Mouse (Mus musculus): Measurements from ENCODE around the gene 2310034G01Rik. TPM values are rescaled to one million over a fixed set of nuclear protein-coding genes. Genes with fewer than 3 reads are reported as not detected.

The 2310034G01Rik gene
- polyA plus RNA-seq, 1 experiment from 2014 or later = 2.4 TPM

- no peak for ATAC-seq (ENCODE audit: low FRiP score)
- Histone ChIP-seq H3K4me2 (no peak overlapping the region), H3K27ac (replicated peaks) (no peak overlapping the region), H3K4me3 (replicated peaks) (no peak overlapping the region), H3K4me1 (peaks cover 34% of the 10 kb centered on the region), H3K36me3 (peaks cover 17% of the 10 kb centered on the region), H3K9me3 (replicated peaks) (no peaks in the 10 kb centered on the region), H3K9ac (replicated peaks) (no peak overlapping the region), H3K27me3 (replicated peaks) (no peaks in the 10 kb centered on the region)
- 91% methylated on average over 5 of the region's 5 CpGs for WGBS
Measured at GRCm38 (mm10) chr19:46389872-46390271, 39.8 kb upstream of the 2310034G01Rik start.

- 89% methylated on average over 9 of the region's 9 CpGs for WGBS
- no peaks in the 10 kb centered on the region for H3K27me3 ChIP-seq (replicated peaks)
- H3K27ac ChIP-seq (replicated peaks) = no peak overlapping the region
- H3K9me3 ChIP-seq (replicated peaks) = no peaks in the 10 kb centered on the region
- no peak overlapping the region for H3K4me3 ChIP-seq (replicated peaks)
- H3K9ac ChIP-seq (replicated peaks) = no peak overlapping the region
- peaks cover 87% of the 10 kb centered on the region for H3K36me3 ChIP-seq
- H3K4me2 ChIP-seq = no peak overlapping the region
- no peak for ATAC-seq (ENCODE audit: low FRiP score)
- H3K4me1 ChIP-seq = no peaks in the 10 kb centered on the region
Measured at GRCm38 (mm10) chr19:46382275-46382674, 32.2 kb upstream of the 2310034G01Rik start.

GRCm38 (mm10) chr19:46375891-46376290 is 25.8 kb upstream of the 2310034G01Rik start:
- Histone ChIP-seq H3K9me3 (replicated peaks) (no peaks in the 10 kb centered on the region), H3K4me1 (peaks cover 8% of the 10 kb centered on the region), H3K27me3 (replicated peaks) (no peaks in the 10 kb centered on the region), H3K4me3 (replicated peaks) (no peak overlapping the region), H3K36me3 (peaks cover 50% of the 10 kb centered on the region), H3K27ac (replicated peaks) (no peak overlapping the region), H3K4me2 (no peak overlapping the region), H3K9ac (replicated peaks) (no peak overlapping the region)
- 64% methylated on average over 4 of the region's 4 CpGs for WGBS
- ATAC-seq (ENCODE audit: low FRiP score) = no peak

GRCm38 (mm10) chr19:46375489-46375888 is 25.4 kb upstream of the 2310034G01Rik start:
- WGBS = 54% methylated on average over 5 of the region's 5 CpGs
- no peak overlapping the region for H3K4me3 ChIP-seq (replicated peaks)
- H3K4me1 ChIP-seq = peaks cover 8% of the 10 kb centered on the region
- peaks cover 46% of the 10 kb centered on the region for H3K36me3 ChIP-seq
- no peak overlapping the region for H3K9ac ChIP-seq (replicated peaks)
- H3K9me3 ChIP-seq (replicated peaks) = no peaks in the 10 kb centered on the region
- H3K27me3 ChIP-seq (replicated peaks) = no peaks in the 10 kb centered on the region
- H3K4me2 ChIP-seq = no peak overlapping the region
- ATAC-seq (ENCODE audit: low FRiP score) = no peak
- H3K27ac ChIP-seq (replicated peaks) = peak overlapping the region; percentile 25; the same call in 1 of the 2 replicates

- no peak for ATAC-seq (ENCODE audit: low FRiP score)
- WGBS = 55% methylated on average over 21 of the region's 21 CpGs
Measured at GRCm38 (mm10) chr19:46374477-46375088, 24.5 kb upstream of the 2310034G01Rik start.

GRCm38 (mm10) chr19:46369204-46369603 is 19.1 kb upstream of the 2310034G01Rik start:
- no peak overlapping the region for H3K4me2 ChIP-seq
- no peak overlapping the region for H3K4me3 ChIP-seq (replicated peaks)
- no peak overlapping the region for H3K27ac ChIP-seq (replicated peaks)
- ATAC-seq (ENCODE audit: low FRiP score) = 0 out of 2 replicates have a peak, but pooled peaks have one; percentile 46
- no peak overlapping the region for H3K9ac ChIP-seq (replicated peaks)
- 34% methylated on average over 4 of the region's 4 CpGs for WGBS
- H3K27me3 ChIP-seq (replicated peaks) = no peaks in the 10 kb centered on the region
- 0 out of 2 replicates have a peak, but pooled peaks cover 4% of the 10 kb centered on the region for H3K36me3 ChIP-seq
- H3K4me1 ChIP-seq = no peaks in the 10 kb centered on the region
- no peaks in the 10 kb centered on the region for H3K9me3 ChIP-seq (replicated peaks)

More at GRCm38 (mm10) chr19:46374477-46375088, 24.5 kb upstream of the 2310034G01Rik start:
- H3K36me3 ChIP-seq = peaks cover 37% of the 10 kb centered on the region
- peaks cover 8% of the 10 kb centered on the region for H3K4me1 ChIP-seq
- no peak overlapping the region for H3K4me2 ChIP-seq
- no peak overlapping the region for H3K4me3 ChIP-seq (replicated peaks)
- H3K27me3 ChIP-seq (replicated peaks) = no peaks in the 10 kb centered on the region
- H3K9ac ChIP-seq (replicated peaks) = no peak overlapping the region
- H3K27ac ChIP-seq (replicated peaks) = peak overlapping the region; percentile 37; the same call in 1 of the 2 replicates
- no peaks in the 10 kb centered on the region for H3K9me3 ChIP-seq (replicated peaks)

- WGBS = 87% methylated on average over 23 of the region's 23 CpGs
- H3K4me3 ChIP-seq (replicated peaks) = no peak overlapping the region
- ATAC-seq (ENCODE audit: low FRiP score) = no peak
- H3K9ac ChIP-seq (replicated peaks) = no peak overlapping the region
- no peak overlapping the region for H3K4me2 ChIP-seq
- H3K27me3 ChIP-seq (replicated peaks) = no peaks in the 10 kb centered on the region
- no peaks in the 10 kb centered on the region for H3K9me3 ChIP-seq (replicated peaks)
- 0 out of 2 replicates have a peak, but pooled peaks cover 4% of the 10 kb centered on the region for H3K36me3 ChIP-seq
- H3K4me1 ChIP-seq = no peaks in the 10 kb centered on the region
- no peak overlapping the region for H3K27ac ChIP-seq (replicated peaks)
Measured at GRCm38 (mm10) chr19:46367798-46368590, 17.9 kb upstream of the 2310034G01Rik start.

GRCm38 (mm10) chr19:46363294-46364009 is 13.3 kb upstream of the 2310034G01Rik start:
- H3K27me3 ChIP-seq (replicated peaks) = 0 out of 2 replicates have a peak, but pooled peaks cover 1% of the 10 kb centered on the region
- H3K27ac ChIP-seq (replicated peaks) = no peak overlapping the region
- no peaks in the 10 kb centered on the region for H3K36me3 ChIP-seq
- no peak overlapping the region for H3K4me2 ChIP-seq
- no peak overlapping the region for H3K4me3 ChIP-seq (replicated peaks)
- 89% methylated on average over 11 of the region's 11 CpGs for WGBS
- no peak for ATAC-seq (ENCODE audit: low FRiP score)
- no peaks in the 10 kb centered on the region for H3K9me3 ChIP-seq (replicated peaks)
- H3K9ac ChIP-seq (replicated peaks) = no peak overlapping the region
- H3K4me1 ChIP-seq = peaks cover under 1% of the 10 kb centered on the region; the same call in 1 of the 2 replicates

GRCm38 (mm10) chr19:46362104-46362503 is 12.0 kb upstream of the 2310034G01Rik start:
- Histone ChIP-seq H3K4me2 (no peak overlapping the region), H3K9me3 (replicated peaks) (no peaks in the 10 kb centered on the region), H3K4me3 (replicated peaks) (no peak overlapping the region), H3K27ac (replicated peaks) (no peak overlapping the region), H3K36me3 (no peaks in the 10 kb centered on the region), H3K27me3 (replicated peaks) (peaks cover 7% of the 10 kb centered on the region; the same call in 1 of the 2 replicates), H3K9ac (replicated peaks) (no peak overlapping the region), H3K4me1 (peaks cover 14% of the 10 kb centered on the region)
- no peak for ATAC-seq (ENCODE audit: low FRiP score)
- 88% methylated on average over 8 of the region's 8 CpGs for WGBS

- H3K9me3 ChIP-seq (replicated peaks) = no peaks in the 10 kb centered on the region
- no peak overlapping the region for H3K27ac ChIP-seq (replicated peaks)
- ATAC-seq (ENCODE audit: low FRiP score) = no peak
- H3K9ac ChIP-seq (replicated peaks) = 0 out of 2 replicates have a peak overlapping the region, but pooled peaks have one; percentile 7
- peak overlapping the region; percentile 80; the same call in 1 of the 2 replicates for H3K4me2 ChIP-seq
- 64% methylated on average over 4 of the region's 4 CpGs for whole genome bisulfite sequencing
- H3K4me1 ChIP-seq = peaks cover 23% of the 10 kb centered on the region
- H3K27me3 ChIP-seq (replicated peaks) = peaks cover 10% of the 10 kb centered on the region; the same call in 1 of the 2 replicates
- H3K4me3 ChIP-seq (replicated peaks) = no peak overlapping the region
- H3K36me3 ChIP-seq = no peaks in the 10 kb centered on the region
Measured at GRCm38 (mm10) chr19:46358381-46358780, 8.3 kb upstream of the 2310034G01Rik start.
